Mouse (Mus musculus): ENCODE measurements around the gene Npvf.

DNA sequence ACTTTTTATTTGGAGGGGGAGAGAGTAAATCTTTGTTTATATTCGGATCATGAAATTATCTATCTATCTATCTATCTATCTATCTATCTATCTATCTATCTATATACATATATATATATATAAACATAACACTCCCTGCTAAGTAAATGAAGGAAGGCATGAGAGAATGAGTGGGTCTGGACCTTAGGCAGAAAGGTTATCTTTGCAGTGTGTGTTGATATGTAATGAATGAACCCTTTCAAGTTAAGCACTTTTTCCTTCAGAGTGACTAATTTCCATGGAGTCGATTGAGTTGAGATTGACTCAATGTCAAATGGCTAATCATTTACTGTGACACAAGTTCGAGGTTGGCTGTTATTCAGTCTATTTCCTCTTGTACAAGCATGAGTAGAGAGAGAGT lies 10.8 kb upstream of the Npvf start:
- TF ChIP-seq CTCF (conservative IDR thresholded peaks at IDR 0.05; ENCODE audit: low read length) (no peak), POU5F1 (IDR thresholded peaks at IDR 0.05; ENCODE audit: borderline replicate concordance, low read length) (no peak), NANOG (IDR thresholded peaks at IDR 0.05; ENCODE audit: borderline replicate concordance, low read length) (no peak)

Measured in E14TG2a.4 (cell line).